Mouse (Mus musculus): ENCODE measurements around the gene Tbc1d9.

The Tbc1d9 gene

DNA sequence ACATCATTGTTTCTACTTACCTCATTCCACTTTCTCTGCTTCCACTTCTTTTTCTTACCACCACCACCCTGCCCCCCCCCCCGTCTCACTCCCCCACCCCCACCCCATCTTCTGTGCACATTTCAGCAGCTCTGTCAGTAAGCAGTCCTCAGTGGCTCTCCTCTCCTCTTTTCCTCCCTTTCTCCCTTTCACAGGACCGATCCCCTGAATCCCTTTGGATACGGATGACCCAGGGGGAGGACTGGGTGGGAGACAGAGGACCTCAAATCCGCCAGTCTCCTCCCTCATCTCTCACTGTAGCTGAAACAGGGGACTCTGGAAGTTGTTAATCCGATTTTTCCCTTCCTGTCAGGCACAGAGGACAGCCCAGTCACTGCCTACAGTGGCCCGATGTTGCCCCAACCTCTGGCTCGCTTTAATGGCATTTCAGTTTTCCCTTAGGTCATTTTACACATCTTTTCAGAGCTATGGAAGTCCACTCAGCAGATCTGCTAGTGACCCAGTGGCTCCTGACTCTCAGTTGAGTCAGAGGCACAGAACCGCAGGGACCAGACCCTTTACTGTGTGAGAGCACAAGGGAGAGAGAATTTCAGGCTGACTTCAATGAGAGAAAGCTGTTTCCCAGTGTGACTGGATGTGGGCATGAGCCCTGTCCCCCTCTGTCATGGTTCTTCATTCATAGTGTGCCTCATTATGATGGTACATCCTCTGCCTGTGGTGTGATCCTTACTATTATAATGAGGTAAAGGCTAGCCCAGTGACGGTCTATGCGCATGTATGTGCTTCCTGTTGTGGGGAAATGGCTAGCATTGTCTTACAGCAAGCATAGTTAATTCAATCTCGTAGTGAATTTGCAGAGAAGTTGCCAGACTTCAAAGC, 12.4 kb downstream of the Tbc1d9 start:
- in situ Hi-C loops (cut with MboI, MseI) = loop anchor here in 1 of 2 experiments (25.0 kb wide), 1 partner anchor 935 kb away; the partner anchor contains the start of gene Dcaf15

DNA sequence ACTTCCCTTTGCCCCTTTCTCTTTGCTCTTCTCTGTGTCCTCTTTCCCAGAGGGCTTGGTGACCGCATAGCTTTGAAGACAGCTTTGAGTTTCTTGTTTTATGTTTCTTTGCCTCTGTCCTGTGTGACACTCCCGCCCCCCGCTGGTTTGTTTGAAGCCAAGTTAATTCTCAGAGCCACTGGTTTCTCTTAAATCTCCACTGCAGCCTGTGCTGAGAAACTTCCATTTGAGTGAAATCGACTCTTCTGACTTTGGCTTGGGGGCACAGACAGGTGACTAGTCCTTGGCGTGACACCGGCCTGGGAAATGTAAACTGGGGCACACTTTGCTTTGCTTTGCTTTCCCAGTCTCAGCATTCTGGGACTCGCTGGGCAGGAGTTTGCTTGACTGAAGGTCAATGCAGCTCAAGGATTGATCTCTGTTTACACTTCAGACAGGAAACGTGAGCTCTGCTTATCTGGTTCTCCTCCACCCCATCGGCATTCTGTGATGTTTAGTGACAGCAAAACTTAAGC, 13.1 kb downstream of the Tbc1d9 start:
- in situ Hi-C loops (cut with MboI, MseI) = loop anchor here in 1 of 2 experiments (25.0 kb wide), 1 partner anchor 934 kb away; the partner anchor contains the start of gene Dcaf15

DNA sequence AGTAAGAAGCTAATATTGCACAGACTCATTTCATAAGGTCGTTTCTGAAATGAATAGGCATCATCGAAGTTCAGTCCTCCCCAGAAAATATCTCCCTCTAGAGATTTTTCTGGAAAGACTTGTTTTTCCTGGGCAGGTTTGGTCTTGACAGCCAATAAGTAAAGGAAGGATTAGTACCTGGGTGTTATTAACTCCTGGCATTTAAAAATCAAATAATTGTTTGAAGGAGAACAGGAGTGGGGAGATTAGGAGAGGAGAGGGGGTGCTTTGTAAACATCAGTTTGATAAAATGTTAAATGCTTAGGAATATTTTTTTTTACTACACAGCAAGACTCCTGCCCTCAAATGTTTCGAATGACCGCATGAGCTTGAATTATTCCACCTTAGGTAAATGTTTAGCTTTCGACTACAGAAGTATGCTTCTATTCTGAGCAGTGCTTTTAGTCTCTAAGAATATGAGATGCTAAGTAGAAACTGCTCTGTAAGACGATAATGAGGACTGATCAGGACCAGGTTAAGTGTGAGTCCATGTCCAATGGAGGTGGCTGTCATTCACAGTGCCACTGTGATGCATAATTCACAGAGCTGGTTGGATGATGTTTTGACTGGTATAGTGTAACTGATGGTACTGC, 16.8 kb downstream of the Tbc1d9 start:
- in situ Hi-C loops (cut with MboI, MseI) = loop anchor here in 1 of 2 experiments (25.0 kb wide), 1 partner anchor 930 kb away; the partner anchor contains the start of gene Dcaf15

DNA sequence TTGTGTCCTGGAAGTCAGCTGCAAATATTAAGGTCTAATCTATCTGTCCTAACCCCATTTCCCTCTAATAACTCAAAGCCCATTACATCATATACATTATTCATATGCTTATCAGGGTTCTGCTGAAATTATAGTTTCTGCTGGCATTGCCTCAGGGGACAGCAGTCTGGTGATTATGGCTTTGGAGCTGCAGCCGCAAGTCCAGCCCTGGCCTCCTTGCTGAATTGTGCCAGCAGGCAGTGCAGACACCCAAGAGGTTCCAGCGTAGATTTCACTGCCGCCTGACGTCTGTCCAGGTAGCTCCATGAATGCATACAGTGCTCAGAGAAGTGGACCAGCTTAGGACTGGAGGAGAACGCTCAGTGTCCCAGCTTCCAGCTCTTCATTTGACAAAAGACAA, 17.6 kb downstream of the Tbc1d9 start:
- in situ Hi-C loops (cut with MboI, MseI) = loop anchor here in 1 of 2 experiments (25.0 kb wide), 1 partner anchor 930 kb away; the partner anchor contains the start of gene Dcaf15

DNA sequence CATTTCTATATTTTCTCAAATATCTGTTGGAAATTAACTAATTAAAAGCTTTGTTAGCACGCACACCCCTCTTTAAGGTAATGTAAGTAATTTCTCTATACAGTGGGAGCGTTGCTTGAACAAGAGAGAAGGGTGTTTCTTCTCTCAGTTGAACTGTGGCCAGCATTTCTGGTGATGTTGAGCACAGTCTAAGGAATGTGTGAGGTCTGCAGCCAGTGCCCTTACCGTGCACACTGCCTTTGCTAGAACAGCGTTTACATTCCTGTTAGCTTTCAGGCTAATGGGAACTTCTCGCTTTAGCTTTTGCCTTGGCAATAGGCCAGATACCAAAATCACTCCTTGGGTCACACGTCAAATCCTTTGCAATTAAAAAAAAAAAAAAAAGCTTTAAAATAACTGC, 21.2 kb downstream of the Tbc1d9 start:
- in situ Hi-C loops (cut with MboI, MseI) = loop anchor here in 1 of 2 experiments (25.0 kb wide), 1 partner anchor 926 kb away; the partner anchor contains the start of gene Dcaf15

DNA sequence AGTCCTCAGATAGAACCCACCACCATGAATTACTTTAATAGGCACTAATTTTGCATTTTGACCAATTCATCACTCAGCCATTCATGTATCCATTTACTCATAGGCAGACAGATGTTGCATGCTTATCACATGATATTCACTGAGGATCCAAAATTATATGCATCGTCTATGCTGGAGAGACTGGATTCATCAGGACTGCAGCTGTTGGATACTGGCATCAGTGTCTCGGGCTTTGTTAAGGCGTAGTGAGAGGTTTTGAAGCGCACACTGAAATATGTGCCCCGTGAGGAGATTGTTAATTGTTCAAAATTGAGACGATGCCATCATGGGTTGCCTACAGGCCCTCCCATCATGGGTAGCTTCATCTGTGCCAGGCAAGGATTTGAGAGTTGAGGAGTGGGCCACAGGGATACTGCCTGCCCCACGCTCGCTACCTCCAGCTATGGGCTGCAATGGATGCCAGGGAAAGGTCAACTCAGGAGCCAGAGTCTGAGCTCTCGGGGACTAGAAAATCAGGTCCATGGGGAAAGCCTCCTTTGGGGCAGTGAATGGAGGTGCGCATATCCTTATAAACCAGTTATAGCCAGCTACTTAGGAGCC, 22.3 kb downstream of the Tbc1d9 start:
- in situ Hi-C loops (cut with MboI, MseI) = loop anchor here in 1 of 2 experiments (25.0 kb wide), 1 partner anchor 925 kb away; the partner anchor contains the start of gene Dcaf15

DNA sequence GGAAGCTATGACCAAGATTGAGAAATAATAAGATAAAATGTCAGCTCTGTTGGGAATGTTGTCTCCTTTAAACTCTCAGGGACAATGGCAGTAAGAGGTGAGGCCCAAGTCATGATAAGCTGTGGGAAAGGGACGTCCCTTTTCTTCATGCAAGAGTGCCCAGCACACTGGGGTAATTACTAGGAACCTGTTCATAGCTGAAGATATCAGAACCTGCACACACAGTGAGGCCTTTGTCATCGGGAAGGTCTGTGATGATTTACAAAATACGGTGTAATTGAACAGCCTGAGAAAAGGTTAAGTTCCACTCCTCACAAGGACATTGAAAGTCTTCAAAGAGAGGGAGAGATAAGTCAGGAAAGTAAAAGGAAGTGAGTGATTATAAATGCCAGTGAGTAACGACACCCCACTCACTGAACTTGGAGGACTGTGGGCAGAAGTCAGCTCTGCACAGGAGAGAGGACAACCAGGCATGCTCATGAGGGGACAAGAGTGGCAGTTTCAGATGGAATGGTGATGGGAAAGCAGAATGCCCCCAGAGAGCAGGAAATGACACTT, 24.5 kb downstream of the Tbc1d9 start:
- in situ Hi-C loops (cut with MboI, MseI) = loop anchor here in 1 of 2 experiments (25.0 kb wide), 1 partner anchor 923 kb away; the partner anchor contains the start of gene Dcaf15

DNA sequence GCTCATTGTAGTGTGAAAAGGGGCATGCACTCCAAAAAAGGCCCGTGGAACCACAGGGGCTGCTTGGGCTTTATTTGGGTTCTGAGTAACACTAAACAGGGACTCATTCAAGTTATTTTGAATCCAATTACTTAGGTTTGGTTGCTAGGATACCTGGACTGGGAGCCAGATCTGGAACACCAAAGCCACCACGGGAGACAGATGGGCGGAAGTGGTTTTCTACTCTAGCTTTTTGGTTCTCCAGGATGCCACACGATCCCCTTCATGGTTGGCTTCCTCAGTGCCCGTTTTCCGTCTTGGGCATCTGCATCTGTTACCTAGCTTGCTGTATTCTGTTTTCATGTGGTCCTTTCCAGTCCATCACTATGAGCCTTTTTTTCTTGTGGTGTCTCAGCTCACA, 30.9 kb downstream of the Tbc1d9 start:
- in situ Hi-C loops (cut with MboI, MseI) = loop anchor here in 1 of 2 experiments (25.0 kb wide), 1 partner anchor 916 kb away; the partner anchor contains the start of gene Dcaf15

DNA sequence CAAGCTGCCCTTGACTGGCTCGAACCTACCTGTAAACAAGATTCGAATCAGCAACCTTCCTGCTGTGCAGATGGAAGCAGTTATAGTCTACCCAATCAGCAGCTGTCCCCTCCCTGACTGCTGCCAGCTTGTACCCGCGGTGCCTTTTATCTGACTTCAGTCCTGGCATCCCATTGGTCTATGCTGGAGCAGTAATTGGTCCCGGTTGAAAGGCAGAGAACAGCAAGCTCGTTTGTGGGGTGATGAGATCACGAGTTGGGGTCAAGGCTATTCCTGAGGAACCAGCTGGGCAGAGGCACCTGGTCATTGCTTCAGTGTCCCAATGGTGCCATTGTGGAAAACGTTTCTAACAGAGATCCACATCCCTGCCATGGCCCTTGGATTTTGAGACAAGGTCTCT, 34.6 kb downstream of the Tbc1d9 start:
- in situ Hi-C loops (cut with MboI, MseI) = loop anchor here in 1 of 2 experiments (25.0 kb wide), 1 partner anchor 913 kb away; the partner anchor contains the start of gene Dcaf15

DNA sequence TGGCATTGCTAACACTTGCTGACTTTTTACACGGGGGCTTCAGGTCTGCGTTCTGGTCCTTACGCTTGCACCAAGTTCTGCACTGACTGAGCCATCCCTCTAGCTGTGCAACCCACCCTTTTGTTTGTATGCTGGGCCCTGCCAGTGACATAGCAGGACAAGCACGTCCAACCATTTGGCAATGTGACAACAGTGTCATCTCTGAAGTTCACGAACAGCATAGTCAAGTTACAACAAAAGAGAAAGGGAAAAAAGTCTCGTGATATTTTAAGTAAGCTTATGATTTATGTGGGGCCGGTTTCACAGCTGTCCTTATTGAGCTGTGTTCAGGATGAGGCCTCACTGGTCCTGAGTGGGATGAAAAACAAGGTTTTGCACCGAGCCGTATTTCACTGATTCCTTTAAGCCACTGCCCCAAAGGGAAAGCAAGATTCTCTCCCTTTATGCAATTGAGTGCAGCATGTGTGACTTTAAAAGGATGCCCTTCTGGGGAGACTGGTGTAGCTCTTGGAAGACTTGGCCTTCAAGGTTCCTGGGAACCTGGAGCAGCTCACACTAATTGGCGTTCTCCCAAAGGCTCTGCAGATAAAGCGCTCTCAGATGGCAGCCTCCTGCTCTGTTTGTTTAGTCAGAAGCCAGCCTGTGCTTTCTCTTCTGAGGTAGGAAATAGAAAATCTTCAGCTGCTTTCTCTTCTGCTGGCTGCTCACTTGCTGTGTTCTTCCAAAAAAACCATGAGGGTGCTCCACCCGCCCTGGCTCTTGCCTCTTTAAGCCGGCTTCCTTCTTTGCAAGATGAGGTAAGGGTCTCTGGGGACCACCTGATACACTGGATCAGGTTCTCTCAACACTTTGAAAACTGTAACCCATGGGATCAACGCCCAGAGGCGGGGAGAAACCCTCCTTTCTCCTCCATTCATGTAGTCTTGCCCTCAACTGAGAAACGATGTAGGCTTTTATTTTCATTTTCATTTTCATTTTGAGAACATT, 35.3 kb downstream of the Tbc1d9 start:
- in situ Hi-C loops (cut with MboI, MseI) = no loop called here

DNA sequence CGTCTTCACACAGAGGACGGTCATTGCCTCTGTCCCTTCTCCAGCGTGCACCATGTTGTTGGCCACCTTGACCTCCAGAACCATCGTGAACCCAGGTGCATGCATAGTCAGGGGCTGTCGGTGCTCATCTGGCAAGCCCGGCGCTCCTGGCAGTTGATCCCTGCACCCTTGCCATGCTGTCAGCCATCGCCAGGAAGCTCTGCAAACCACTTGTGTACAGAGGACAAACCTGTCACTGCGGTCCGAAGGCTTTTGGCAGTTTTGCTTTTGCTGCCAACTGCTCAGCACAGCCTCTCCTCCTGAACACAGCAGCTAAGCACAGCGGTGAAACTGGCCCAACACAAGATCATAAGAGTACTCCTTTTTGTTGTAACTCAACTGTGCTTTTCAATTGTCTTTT, 37.8 kb downstream of the Tbc1d9 start:
- in situ Hi-C loops (cut with MboI, MseI) = no loop called here

DNA sequence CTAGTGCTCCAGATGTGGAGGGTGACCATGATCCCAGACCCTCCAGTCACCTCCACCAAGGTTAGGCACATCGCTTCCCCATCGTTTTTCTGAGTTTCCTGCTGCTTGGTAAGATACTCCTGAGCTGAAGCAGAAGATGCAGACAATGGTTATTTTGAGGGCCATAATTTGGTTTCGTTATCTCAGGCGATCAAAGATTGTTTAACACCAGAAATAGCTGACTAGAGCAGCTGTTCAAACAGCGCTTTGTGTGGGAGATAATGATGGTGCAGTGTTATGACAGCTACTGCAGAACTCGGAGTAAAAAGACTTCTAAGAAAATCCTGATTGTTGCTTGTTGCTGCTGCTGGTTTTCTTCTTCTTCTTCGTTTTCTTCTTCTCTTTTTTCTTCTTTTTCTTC, 40.8 kb downstream of the Tbc1d9 start:
- in situ Hi-C loops (cut with MboI, MseI) = no loop called here

DNA sequence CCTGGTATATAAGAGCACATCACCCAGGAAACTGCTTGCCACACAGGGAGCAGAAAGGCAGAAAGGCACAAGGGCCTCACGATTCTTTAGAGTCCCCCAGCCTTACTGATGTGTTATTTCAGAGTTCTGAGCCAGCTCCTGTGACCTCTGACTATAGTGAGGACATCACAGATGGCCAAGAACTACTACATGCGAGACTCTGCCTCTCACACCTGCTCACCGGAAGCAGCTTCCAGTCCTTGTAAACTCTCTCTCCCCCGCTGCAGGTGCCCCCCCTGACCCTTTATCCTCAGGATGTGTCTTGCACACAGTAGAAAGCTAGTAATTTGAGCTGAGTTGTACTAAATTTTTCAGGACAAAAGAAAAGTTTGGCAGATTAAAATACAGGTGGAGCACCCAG, 44.4 kb downstream of the Tbc1d9 start:
- in situ Hi-C loops (cut with MboI, MseI) = no loop called here

DNA sequence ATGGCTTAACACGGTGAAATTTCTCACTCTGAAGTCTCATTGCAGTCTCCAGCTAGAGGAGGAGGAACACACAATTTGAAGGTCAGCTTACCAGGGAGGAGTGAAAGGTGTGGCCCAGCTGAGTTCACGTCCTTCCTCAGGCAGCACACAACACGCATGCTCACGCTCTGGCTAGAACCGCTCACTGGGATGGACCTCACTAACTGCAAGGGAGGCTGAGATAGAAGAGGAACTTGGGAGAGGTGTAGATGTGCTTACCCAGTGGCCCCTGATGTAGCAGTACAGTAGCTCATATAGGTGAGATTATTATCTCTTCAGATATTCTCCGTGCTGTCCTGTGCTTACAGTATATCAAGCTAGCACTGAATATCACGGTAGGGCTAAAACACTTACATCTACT, 45.5 kb downstream of the Tbc1d9 start:
- in situ Hi-C loops (cut with MboI, MseI) = no loop called here

DNA sequence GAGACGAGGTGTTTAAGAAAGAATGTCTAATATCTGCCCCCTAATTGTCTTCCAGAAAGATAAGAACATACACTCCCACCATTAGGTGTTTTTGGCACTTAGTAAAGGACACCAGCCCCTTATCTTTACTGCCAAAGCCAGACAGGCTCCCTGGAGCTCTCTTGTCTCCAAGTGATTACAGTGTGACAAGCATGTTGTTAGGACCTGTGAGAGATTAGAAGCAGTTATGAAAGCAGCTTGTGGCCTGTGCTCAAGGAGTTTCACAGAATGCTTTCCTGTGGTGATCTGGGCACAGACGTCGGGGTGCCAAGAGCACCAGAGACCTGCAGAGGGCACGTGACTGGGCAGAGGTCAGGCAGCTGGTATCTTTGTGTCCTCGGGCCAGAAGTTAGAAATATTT, 49.9 kb downstream of the Tbc1d9 start:
- in situ Hi-C loops (cut with MboI, MseI) = no loop called here

DNA sequence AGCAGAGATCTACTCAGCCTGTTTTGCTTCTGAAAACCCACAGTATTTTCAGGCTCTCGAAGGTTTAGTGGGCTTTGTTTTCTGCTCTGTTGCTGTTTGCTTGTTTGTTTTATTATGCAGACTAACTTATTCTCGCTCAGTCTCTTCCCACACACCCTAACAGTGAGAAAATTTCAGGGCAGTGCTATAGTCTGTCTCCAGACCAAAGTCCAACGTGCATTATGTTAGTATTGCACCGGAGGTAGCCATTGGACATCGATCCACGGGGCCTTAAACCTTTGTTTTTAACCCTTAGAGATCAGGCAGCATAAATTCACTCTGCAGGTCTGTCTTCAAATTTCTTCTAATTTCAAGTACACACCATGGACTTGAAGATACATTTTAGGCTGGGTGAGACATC, 51.4 kb downstream of the Tbc1d9 start:
- in situ Hi-C loops (cut with MboI, MseI) = no loop called here

DNA sequence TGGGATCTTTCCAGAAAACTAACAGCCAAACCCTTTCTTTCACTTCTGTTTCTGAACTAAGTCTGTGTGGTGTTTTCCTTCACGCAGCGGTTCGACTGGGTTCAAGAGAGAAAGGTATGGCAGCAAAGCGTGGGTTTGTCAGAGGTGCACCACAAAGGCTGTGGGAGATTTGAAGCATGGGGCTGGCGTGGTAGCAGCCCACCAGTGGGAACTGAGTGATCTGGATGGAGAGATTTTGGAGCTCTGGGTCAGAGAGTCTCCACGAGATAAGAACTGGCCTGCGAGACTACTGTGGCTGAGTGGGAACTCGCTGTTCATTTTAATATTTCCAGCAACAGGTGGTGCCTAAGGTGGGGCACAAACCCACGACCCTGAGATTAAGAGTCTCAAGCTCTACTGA, 52.0 kb downstream of the Tbc1d9 start:
- in situ Hi-C loops (cut with MboI, MseI) = no loop called here

DNA sequence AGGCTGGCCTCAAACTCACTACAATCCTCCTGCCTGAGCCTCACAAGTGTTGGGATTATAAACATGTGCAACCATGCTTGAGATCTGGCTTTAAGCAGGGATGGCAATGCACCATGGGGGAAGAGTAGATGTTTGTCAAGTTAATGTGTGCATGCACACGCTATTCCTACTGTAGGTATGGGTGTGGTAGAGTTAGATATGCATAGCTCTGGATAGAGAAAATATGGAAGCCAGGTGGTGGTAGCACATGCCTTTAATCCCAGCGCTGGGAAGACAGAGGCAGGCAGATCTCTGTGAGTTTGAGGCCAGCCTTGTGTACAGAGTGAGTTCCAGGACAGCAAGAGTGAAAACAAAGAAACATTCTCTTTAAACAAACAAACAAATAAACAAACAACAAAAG, 52.7 kb downstream of the Tbc1d9 start:
- in situ Hi-C loops (cut with MboI, MseI) = no loop called here

DNA sequence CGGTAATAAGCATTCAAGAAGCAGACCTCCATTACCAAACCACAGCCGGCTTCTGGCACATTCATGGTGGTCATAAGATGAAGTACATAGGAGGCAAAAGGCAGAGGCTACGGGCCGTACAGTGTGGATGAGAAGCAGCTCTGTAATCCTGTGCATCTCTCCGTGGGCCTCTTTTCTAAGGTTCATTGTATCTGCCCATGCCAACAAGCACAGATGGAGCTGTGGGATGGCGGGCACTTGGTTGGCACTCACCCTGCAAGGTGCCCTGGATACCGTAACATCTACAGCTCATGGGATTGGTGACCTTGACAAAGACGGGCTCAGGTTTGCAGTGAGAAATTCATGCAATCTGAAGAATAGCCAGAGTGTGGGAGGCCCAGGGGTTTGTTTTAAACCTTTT, 54.2 kb downstream of the Tbc1d9 start:
- in situ Hi-C loops (cut with MboI, MseI) = no loop called here

DNA sequence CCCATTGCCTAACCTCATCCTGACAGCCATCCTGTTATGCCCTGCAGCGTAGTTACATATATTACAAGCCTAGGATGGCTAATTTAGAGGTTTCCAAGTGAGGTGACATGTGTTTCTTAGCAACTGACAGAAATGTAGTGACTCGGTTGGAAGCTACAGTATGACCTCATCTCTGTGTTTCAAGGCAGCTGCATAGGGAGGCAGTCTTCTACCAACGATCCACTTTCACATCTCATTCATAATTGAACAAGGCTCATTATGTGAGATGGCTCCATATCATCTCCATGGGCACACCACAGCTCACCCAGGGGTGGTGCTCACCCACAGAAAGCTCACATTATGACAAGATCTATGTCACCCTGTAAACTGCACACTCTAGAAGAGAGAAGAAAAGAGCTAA, 55.6 kb downstream of the Tbc1d9 start:
- in situ Hi-C loops (cut with MboI, MseI) = no loop called here

Data from T-helper 17 cell (primary cell).